Mouse (Mus musculus) erythroblast, embryonic 14.5 days (primary cell): ENCODE measurements around the gene Ahr.

Experiments used
- GATA1 ChIP-seq: IDR thresholded peaks from 2 replicates; pipeline ENCODE4 v1.6.1; 2012; ENCODE audit warnings: low read length, inconsistent platforms, mixed read lengths
- TAL1 ChIP-seq: IDR thresholded peaks from 3 replicates; pipeline ENCODE4 v1.6.1; 2012; ENCODE audit warnings: low read length, inconsistent platforms, mixed read lengths

DNA sequence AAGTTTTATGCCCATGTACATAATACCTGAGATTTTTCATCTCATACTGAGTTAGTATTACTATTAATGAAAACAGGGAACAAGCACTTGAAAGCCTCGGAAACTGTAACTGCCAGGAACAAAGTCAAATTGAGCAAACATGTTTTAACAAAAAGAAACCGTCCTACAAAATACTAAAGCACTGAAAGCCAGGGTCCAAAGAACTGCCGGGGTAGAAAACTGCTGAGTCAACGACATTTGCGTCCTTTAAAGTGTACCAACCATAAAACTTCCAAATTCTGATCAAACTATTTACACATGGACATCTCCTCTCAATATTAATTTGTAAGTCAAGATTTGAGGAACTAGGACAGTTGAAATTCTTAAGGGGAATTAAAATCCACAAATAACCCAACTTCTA lies 1.7 kb downstream of the Ahr start:
- TF ChIP-seq TAL1 (no peak), GATA1 (no peak)
